Mouse (Mus musculus): ENCODE results near the gene Fam19a2. TPM values are rescaled to one million over a fixed set of nuclear protein-coding genes. Genes with fewer than 3 reads are reported as not detected.

The Fam19a2 gene
- polyA plus RNA-seq, 1 experiment from 2014 or later, result not detected

DNA sequence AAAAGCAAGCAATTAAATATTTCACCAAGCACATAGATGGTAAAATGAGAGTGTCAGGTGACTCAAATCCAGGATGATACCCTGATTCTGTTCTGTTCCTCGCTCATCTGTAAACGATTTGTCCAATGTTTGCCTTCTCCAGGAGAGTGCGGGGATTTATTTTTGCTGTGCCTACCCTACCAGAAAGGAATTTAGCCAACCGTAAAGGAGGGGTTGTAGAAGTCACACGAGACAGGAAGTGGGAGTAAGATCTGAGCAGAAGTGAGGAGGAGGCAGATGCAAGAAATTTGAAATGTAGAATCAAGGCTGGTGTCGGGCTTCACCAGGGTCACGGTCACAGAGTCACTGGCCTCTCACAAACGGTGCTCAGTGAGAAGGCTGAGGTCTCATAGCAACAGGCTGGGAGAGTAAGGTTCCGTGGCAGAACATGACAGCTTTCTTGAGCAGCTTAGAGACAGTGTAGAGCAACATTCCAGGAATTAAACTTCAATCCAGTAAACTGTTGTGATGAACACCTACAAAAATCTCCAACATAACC is 419.0 kb downstream of the Fam19a2 start:
- 78% methylated on average over 9 of the region's 9 CpGs for WGBS (ENCODE audit: missing documents)
- Histone ChIP-seq H3K79me2 (ENCODE audit: inconsistent target) (no peaks in the 10 kb centered on the region), H3K36me3 (ENCODE audit: inconsistent target) (no peaks in the 10 kb centered on the region), H3K4me3 (ENCODE audit: inconsistent target) (no peak overlapping the region), H3K27ac (no peak overlapping the region)

DNA sequence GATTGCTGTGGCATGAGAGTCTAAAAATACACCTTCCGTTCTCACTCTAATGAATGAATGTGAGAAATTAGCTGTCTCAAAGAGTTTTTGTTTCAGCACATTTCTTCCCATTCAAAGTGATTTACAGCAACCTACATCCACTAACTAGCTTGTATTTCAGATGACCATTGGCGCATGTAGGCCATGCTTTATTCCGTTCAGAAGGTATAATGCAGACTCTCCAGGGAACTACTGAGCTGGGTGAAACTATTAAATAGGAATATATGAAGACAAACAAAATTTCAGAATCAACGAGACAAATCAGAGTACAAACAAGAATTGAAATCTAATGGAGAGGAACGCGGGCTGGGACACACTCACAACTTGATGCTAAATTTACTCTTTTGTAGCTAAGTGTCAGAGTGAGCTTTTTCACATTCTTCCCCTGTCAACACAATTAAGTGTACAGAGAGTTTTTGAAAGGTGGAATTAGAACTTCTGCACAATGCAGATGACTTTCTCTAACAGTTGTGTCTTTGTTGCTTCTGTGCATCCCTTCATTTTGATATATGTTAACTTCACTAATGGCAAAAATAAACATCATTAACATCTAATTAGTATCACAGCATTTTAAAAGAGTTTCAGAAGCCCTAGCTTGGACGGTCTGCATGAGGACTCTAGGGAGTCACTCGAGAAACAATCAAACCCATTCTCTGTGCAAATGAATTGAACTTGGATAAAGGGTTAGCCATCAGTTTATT is 428.6 kb downstream of the Fam19a2 start:
- H3K36me3 ChIP-seq (ENCODE audit: inconsistent target), result no peaks in the 10 kb centered on the region
- H3K27ac ChIP-seq, result no peak overlapping the region
- H3K79me2 ChIP-seq (ENCODE audit: inconsistent target), result no peaks in the 10 kb centered on the region
- WGBS (ENCODE audit: missing documents), result 87% methylated on average over 8 of the region's 8 CpGs
- H3K4me3 ChIP-seq (ENCODE audit: inconsistent target), result no peak overlapping the region

DNA sequence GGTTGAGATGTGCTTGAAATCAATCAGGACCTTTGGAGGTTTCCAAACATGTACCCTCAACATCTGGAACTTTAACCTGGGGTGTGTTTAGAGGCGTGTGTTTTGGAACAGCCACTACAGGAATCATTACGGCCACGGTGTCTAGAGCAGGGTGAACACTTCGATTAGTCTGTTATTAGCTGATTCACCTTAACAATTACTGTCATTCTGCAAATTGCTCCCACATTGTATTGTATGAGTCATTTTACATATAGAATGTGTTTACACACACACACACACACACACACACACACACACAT is 429.1 kb downstream of the Fam19a2 start:
- H3K27ac ChIP-seq, result no peak overlapping the region
- H3K36me3 ChIP-seq (ENCODE audit: inconsistent target), result no peaks in the 10 kb centered on the region
- H3K79me2 ChIP-seq (ENCODE audit: inconsistent target), result no peaks in the 10 kb centered on the region
- 86% methylated on average over 4 of the region's 4 CpGs for WGBS (ENCODE audit: missing documents)
- no peak overlapping the region for H3K4me3 ChIP-seq (ENCODE audit: inconsistent target)

DNA sequence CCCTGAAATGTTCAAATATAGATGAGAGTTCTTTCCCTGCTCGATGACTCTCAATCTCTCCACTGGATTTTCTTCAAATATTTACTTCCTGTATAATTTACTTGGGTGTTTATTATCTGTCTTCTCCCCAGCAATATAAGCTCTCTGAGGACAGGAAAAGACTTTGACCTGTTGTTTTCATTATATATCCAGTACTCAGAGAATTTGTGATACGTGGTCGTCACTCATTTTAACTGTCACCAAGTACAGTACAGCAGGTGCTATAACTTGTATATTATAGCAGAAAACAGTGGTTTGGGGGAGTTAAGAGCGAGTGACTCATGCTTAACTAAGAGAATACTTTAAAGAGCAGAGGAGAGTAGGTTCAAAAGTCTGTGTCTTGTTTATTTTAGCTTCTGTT is 438.8 kb downstream of the Fam19a2 start:
- no peaks in the 10 kb centered on the region for H3K36me3 ChIP-seq (ENCODE audit: inconsistent target)
- H3K4me3 ChIP-seq (ENCODE audit: inconsistent target), result no peak overlapping the region
- no peaks in the 10 kb centered on the region for H3K79me2 ChIP-seq (ENCODE audit: inconsistent target)
- 87% methylated on average over 4 of the region's 4 CpGs for WGBS (ENCODE audit: missing documents)
- H3K27ac ChIP-seq, result no peak overlapping the region

DNA sequence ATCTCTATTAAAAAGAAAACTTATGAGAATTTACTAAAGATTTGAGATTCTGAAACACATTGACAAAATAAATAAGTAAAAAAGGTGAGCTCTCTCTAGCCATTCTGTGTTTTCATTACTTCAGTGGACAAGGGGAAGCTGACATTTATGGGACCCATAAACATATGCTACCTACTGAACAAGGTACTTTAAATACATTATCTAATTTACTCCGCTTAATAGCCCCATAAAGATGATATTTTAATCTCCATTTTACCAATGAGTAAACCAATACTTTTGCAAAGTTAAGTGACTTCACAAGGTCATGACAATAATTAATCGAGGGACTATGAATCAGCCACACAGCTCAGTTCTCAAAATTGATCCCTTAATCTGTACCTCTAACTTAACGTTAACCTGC is 443.2 kb downstream of the Fam19a2 start:
- H3K79me2 ChIP-seq (ENCODE audit: inconsistent target), result no peaks in the 10 kb centered on the region
- no peak overlapping the region for H3K27ac ChIP-seq
- no peaks in the 10 kb centered on the region for H3K36me3 ChIP-seq (ENCODE audit: inconsistent target)
- H3K4me3 ChIP-seq (ENCODE audit: inconsistent target), result no peak overlapping the region
- 84% methylated on average over 3 of the region's 3 CpGs for WGBS (ENCODE audit: missing documents)

DNA sequence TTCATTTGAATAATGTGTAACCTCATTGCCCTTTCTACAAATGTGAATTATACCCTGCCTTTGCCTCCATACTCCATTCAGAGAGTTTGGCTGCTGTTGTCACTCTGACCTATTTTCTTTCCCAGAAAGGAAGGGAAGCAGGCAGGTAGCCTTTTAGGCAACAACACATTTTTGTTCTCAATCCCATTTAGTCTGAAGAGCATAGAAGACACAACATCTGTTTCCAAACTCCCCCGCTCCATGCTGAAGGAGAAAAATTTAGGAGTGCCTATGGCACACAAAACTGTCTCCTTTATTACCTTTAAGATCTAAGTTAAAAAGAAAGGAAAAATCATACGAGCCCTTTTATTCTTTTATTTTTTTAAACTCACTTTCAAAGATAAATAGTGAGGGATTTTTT is 446.9 kb downstream of the Fam19a2 start:
- 73% methylated on average over 2 of the region's 2 CpGs for WGBS (ENCODE audit: missing documents)
- Histone ChIP-seq H3K27ac (no peak overlapping the region), H3K36me3 (ENCODE audit: inconsistent target) (no peaks in the 10 kb centered on the region), H3K4me3 (ENCODE audit: inconsistent target) (no peak overlapping the region), H3K79me2 (ENCODE audit: inconsistent target) (no peaks in the 10 kb centered on the region)

DNA sequence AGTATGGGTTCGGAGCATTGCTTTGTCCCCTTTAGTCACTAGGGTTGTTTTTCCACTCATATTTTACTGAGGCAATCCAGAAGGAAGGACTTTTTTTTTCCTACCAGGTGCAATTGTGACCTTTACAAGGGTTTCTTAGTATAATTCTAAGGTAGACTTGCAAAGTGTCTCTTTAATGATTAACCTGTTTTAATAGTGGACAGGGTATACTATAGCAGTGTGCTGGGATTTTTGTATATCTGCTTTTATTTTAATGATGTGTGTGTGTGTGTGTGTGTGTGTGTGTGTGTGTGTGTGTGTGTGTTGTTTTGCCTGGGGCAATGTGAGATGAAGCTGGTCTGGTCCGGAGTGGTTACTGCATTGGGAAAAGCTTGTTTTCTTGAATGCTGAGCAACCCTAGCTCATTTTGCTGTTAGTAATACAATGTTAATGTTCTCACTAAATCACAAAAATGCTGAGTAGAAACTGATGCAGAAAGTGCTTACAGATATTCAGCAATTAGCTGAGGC is 458.2 kb downstream of the Fam19a2 start:
- no peak overlapping the region for H3K27ac ChIP-seq
- H3K79me2 ChIP-seq (ENCODE audit: inconsistent target), result no peaks in the 10 kb centered on the region
- no peak overlapping the region for H3K4me3 ChIP-seq (ENCODE audit: inconsistent target)
- H3K36me3 ChIP-seq (ENCODE audit: inconsistent target), result no peaks in the 10 kb centered on the region
- WGBS (ENCODE audit: missing documents), result 83% methylated on average over 2 of the region's 2 CpGs

DNA sequence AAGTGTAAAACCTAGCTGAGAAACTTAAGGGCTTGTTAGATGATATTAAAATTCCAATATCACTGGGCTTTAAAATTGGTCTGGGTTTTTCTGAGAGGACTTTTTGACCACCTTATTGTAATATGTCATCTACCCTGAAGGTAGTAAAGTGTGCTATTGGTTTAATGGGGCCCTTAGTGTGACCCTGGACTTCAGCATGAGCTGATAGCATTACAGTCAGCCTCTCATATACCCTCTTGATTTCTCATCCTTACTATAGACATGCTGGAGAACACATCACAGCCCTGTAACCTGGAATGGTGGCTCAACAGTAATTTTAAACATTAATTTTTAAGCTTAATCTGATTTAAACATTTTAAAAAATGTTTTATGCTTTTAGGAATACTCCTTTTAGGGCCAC is 459.8 kb downstream of the Fam19a2 start:
- H3K4me3 ChIP-seq (ENCODE audit: inconsistent target), result no peak overlapping the region
- no peaks in the 10 kb centered on the region for H3K36me3 ChIP-seq (ENCODE audit: inconsistent target)
- no peak overlapping the region for H3K27ac ChIP-seq
- no peaks in the 10 kb centered on the region for H3K79me2 ChIP-seq (ENCODE audit: inconsistent target)

DNA sequence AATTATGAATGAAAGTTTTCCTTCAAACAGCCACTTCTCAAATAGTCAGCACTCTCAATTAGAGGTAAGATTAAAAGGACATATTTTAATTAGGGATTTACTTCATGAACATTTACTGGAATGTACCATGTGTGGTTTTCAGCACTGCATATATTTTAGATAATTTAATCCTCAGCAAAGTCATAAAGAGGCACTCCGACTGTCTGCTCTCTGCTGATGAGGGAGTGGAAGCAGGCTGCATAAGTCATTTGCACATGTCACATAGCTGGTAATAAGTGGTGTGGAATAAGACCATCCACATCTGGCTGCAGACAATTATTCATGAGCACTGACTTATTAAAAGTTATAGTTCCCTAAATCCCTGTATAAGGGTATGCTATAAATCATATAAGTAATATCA is 484.5 kb downstream of the Fam19a2 start:
- no peak overlapping the region for H3K4me3 ChIP-seq (ENCODE audit: inconsistent target)
- no peak overlapping the region for H3K27ac ChIP-seq
- 82% methylated on average over 1 of the region's 1 CpGs for WGBS (ENCODE audit: missing documents)
- H3K79me2 ChIP-seq (ENCODE audit: inconsistent target), result no peaks in the 10 kb centered on the region
- H3K36me3 ChIP-seq (ENCODE audit: inconsistent target), result no peaks in the 10 kb centered on the region

DNA sequence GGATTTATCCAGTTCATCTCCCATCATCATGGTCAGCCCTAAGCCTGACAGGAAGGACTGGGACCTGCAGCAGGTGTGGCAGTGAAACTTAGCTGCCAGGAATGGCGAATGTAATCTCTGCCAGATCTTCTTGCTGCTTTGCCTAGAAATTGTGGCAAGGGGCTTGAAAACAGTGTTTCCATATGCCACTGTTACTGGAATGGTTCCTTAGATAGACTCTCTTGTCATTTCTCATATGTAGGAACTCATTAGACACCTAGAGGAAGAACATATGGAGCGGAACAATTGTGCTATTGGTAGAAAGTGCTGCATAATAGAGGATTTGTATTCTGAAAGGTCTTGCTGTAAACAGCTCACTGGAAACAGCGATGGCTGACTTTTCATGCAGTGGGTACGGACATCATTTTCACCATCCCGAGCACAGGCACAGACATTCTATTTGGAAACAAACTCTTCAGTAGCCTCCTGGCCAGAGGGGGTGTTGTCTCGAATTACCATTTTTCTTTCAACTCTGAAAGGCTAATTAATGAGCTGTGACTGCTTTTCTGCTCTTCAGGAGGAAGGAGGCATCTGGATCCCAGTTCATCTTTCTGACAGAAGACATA is 488.0 kb downstream of the Fam19a2 start:
- no peaks in the 10 kb centered on the region for H3K36me3 ChIP-seq (ENCODE audit: inconsistent target)
- no peak overlapping the region for H3K27ac ChIP-seq
- no peaks in the 10 kb centered on the region for H3K79me2 ChIP-seq (ENCODE audit: inconsistent target)
- H3K4me3 ChIP-seq (ENCODE audit: inconsistent target), result no peak overlapping the region
- 69% methylated on average over 6 of the region's 6 CpGs for WGBS (ENCODE audit: missing documents)

DNA sequence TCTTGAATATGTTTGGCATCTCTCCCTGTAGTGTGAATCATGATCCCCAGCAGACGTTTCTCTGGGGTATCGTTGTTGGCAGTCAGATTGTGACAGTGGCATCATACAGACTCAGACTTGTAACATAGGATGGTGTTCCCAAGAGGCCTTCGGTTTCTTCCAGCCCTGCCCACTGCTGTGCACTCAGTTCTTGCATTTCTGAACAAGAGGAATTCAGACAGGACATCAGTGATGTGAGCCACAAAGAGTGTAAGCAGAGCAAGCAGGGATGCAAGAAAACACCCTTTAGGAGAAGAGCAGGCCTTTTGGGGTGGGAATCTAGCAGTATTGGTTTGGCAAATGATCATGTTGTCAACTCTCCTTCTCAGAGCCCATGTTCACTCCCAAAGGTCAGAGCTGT is 489.0 kb downstream of the Fam19a2 start:
- WGBS (ENCODE audit: missing documents), result 83% methylated on average over 3 of the region's 3 CpGs
- Histone ChIP-seq H3K27ac (no peak overlapping the region), H3K36me3 (ENCODE audit: inconsistent target) (no peaks in the 10 kb centered on the region), H3K4me3 (ENCODE audit: inconsistent target) (no peak overlapping the region), H3K79me2 (ENCODE audit: inconsistent target) (no peaks in the 10 kb centered on the region)

DNA sequence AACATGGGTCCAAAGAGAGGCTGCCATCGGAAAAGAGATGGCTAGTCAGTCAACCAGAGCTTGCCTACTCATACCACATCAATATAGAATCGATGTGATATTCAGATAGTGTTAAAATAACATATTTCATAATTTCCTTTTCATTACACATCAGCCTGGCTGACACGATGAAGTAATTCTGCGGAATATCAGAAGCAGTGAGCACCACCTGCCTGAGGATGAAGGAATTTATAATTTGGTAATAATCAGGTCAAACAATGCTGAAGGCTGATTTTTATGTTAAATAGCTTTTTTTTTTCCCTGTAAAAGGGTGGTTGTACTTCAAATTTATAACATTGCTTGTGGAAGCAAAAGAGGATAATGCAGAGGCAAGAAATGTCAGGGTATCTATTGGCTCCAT is 490.2 kb downstream of the Fam19a2 start:
- Histone ChIP-seq H3K79me2 (ENCODE audit: inconsistent target) (no peaks in the 10 kb centered on the region), H3K4me3 (ENCODE audit: inconsistent target) (no peak overlapping the region), H3K36me3 (ENCODE audit: inconsistent target) (no peaks in the 10 kb centered on the region), H3K27ac (no peak overlapping the region)
- 89% methylated on average over 4 of the region's 4 CpGs for WGBS (ENCODE audit: missing documents)

DNA sequence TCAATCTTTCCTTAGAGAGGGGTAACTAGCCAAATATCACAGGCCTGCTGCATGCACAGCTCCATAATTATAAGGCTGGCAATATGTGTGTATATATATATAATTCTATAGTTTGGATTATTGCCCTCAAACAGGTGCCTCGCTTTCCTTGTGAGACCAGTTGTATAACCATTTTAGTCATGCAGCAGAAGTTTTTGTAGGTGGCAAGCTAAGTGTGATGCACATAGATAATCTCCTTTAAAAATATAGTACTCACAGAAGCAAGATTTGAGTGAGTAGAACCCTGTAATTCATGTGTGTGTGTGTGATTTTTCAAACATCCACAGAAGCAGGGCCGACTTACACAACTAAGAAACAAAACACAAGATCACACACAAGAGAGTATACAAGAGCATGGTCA is 525.6 kb downstream of the Fam19a2 start:
- no peak overlapping the region for H3K27ac ChIP-seq
- no peaks in the 10 kb centered on the region for H3K79me2 ChIP-seq (ENCODE audit: inconsistent target)
- no peak overlapping the region for H3K4me3 ChIP-seq (ENCODE audit: inconsistent target)
- no peaks in the 10 kb centered on the region for H3K36me3 ChIP-seq (ENCODE audit: inconsistent target)
- 100% methylated on average over 2 of the region's 2 CpGs for WGBS (ENCODE audit: missing documents)
